Comparison of ENCODE assay signal across 8 mouse cellular contexts in the genomic region with DNA sequence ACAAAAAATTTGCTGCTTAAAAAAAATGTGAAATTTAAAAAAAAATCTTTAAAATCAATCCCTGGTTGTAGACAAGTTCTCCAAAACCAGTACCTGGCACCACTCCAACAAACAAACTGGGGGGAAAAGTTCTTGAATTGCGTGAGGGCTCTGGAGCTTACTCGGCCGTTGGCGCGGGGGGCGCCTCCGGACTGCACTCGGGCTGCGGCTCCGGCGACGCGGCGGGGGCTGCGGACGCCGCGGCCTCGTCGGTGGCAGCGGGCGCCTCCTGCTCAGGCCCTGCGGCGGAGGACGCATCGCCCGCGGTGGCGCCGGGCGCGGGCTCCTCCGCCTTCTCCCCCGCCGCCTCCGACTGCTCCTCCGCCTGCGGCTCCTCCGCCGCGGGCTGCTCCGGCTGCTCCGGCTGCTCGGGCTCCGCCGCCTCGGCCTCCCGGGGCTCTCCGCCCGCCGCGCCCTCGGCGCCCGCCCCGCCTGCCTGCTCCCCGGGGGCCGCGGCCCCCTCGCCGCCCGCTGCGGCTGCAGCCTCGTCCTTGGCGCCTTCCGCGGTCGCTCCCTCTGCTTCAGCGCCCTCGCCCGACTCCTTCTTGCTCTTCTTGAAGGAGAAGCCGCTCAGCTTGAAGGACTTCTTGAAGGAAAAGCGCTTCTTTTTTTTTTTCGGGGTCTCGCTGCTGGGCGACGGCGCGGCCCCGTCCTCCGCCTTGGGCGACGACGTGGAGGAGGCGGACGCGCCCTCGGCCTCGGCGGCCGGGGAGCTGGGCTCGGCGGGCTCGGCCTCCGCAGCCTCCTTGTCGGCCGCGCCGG. TPM values are rescaled to one million over a fixed set of nuclear protein-coding genes. Genes with fewer than 3 reads are reported as not detected.
DNase-seq lines count a peak whose midpoint lies in the region; ATAC-seq and TF ChIP-seq lines count a peak whose summit lies in the region.

No protein-coding gene starts in this region.

- H3K27ac ChIP-seq in forebrain, embryonic 12.5 days, result peak overlapping the region; percentile 100
- peak overlapping the region; percentile 98 for H3K27ac ChIP-seq in heart, embryonic 16.5 days (ENCODE audit: low read length)
- H3K27ac ChIP-seq in liver, postnatal 0 days (ENCODE audit: low read depth), result peak overlapping the region; percentile 92
- peak overlapping the region; percentile 100 for H3K27ac ChIP-seq in neural tube, embryonic 14.5 days (ENCODE audit: low read depth, low read length)

- peak overlapping the region; percentile 100 for H3K9ac ChIP-seq in forebrain, embryonic 12.5 days
- H3K9ac ChIP-seq in heart, embryonic 16.5 days (ENCODE audit: low read length), result peak overlapping the region; percentile 99
- H3K9ac ChIP-seq in liver, postnatal 0 days (replicated peaks), result peak overlapping the region; percentile 87
- peak overlapping the region; percentile 99 for H3K9ac ChIP-seq in neural tube, embryonic 14.5 days (replicated peaks; ENCODE audit: low read depth, low read length)

- peak overlapping the region; percentile 98 for H3K4me3 ChIP-seq in forebrain, embryonic 12.5 days (replicated peaks)
- peak overlapping the region; percentile 99 for H3K4me3 ChIP-seq in heart, embryonic 16.5 days (ENCODE audit: low read length)
- peak overlapping the region; percentile 76 for H3K4me3 ChIP-seq in liver, postnatal 0 days (ENCODE audit: low read depth, low read length)
- H3K4me3 ChIP-seq in neural tube, embryonic 14.5 days (ENCODE audit: low read depth, low read length), result peak overlapping the region; percentile 84

- ATAC-seq in forebrain, embryonic 12.5 days (ENCODE audit: low FRiP score), result no peak
- ATAC-seq in heart, embryonic 16.5 days (replicated peaks; ENCODE audit: extremely low read depth, insufficient read depth, low FRiP score), result 0 out of 2 replicates have a peak, but pooled peaks have one; percentile 0
- peak; percentile 10 for ATAC-seq in liver, postnatal 0 days
- ATAC-seq in neural tube, embryonic 14.5 days (ENCODE audit: low read depth), result no peak

- DNase-seq in CD4-positive helper T cell, adult 2 months (ENCODE audit: low read depth, low spot score), result peak; percentile 59
- peak; percentile 62 for DNase-seq in brain, adult 2 months (ENCODE audit: low read depth, low spot score)
- peak; percentile 30 to 67 for DNase-seq in kidney, postnatal 36 days
- DNase-seq in liver, postnatal 0 days, result peak; percentile 53
- peak; percentile 71 for DNase-seq in testis, postnatal 14 days (ENCODE audit: low spot score)

- WGBS in forebrain, embryonic 12.5 days, result under 1% methylated on average over 83 of the region's 99 CpGs
- under 1% methylated on average over 94 of the region's 99 CpGs for WGBS in heart, embryonic 16.5 days
- under 1% methylated on average over 73 of the region's 99 CpGs for WGBS in liver, postnatal 0 days (ENCODE audit: insufficient replicate concordance)
- under 1% methylated on average over 85 of the region's 99 CpGs for WGBS in neural tube, embryonic 14.5 days

- no peaks in the 10 kb centered on the region for H3K27me3 ChIP-seq in forebrain, embryonic 12.5 days
- H3K27me3 ChIP-seq in heart, embryonic 16.5 days (ENCODE audit: control insufficient read depth, insufficient read depth, low read length), result no peaks in the 10 kb centered on the region
- H3K27me3 ChIP-seq in liver, postnatal 0 days (ENCODE audit: insufficient read depth, low read length), result no peaks in the 10 kb centered on the region
- H3K27me3 ChIP-seq in neural tube, embryonic 14.5 days (ENCODE audit: control insufficient read depth, insufficient read depth, low read length), result no peaks in the 10 kb centered on the region

- H3K4me2 ChIP-seq in forebrain, embryonic 12.5 days, result peak overlapping the region; percentile 73
- peak overlapping the region; percentile 75 for H3K4me2 ChIP-seq in heart, embryonic 16.5 days (ENCODE audit: low read depth, low read length)
- peak overlapping the region; percentile 90 for H3K4me2 ChIP-seq in liver, postnatal 0 days (ENCODE audit: low read depth, low read length)
- H3K4me2 ChIP-seq in neural tube, embryonic 14.5 days (ENCODE audit: low read depth, low read length), result peak overlapping the region; percentile 51

- H3K9me3 ChIP-seq in forebrain, embryonic 12.5 days, result no peaks in the 10 kb centered on the region
- H3K9me3 ChIP-seq in heart, embryonic 16.5 days (replicated peaks; ENCODE audit: control insufficient read depth, low read length), result no peaks in the 10 kb centered on the region
- H3K9me3 ChIP-seq in liver, postnatal 0 days (ENCODE audit: low read length), result no peaks in the 10 kb centered on the region
- H3K9me3 ChIP-seq in neural tube, embryonic 14.5 days (ENCODE audit: control insufficient read depth, low read length), result no peaks in the 10 kb centered on the region

- peaks cover 6% of the 10 kb centered on the region for H3K4me1 ChIP-seq in forebrain, embryonic 12.5 days
- peaks cover 6% of the 10 kb centered on the region for H3K4me1 ChIP-seq in heart, embryonic 16.5 days (ENCODE audit: control insufficient read depth, insufficient read depth, low read length)
- no peaks in the 10 kb centered on the region for H3K4me1 ChIP-seq in liver, postnatal 0 days (ENCODE audit: insufficient read depth)
- peaks cover 10% of the 10 kb centered on the region; the same call in 1 of the 2 replicates for H3K4me1 ChIP-seq in neural tube, embryonic 14.5 days (ENCODE audit: control insufficient read depth, insufficient read depth, low read length)

- peaks cover 39% of the 10 kb centered on the region for H3K36me3 ChIP-seq in forebrain, embryonic 12.5 days (replicated peaks)
- H3K36me3 ChIP-seq in heart, embryonic 16.5 days (ENCODE audit: control insufficient read depth, insufficient read depth), result peaks cover 11% of the 10 kb centered on the region
- H3K36me3 ChIP-seq in liver, postnatal 0 days (replicated peaks; ENCODE audit: insufficient read depth, low read length), result no peaks in the 10 kb centered on the region
- peaks cover 16% of the 10 kb centered on the region for H3K36me3 ChIP-seq in neural tube, embryonic 14.5 days (ENCODE audit: control insufficient read depth, insufficient read depth, low read length)

- no peak for TF ChIP-seq CTCF in liver, postnatal 0 days (IDR thresholded peaks at IDR 0.05; ENCODE audit: low read depth)

- TF ChIP-seq EP300 in liver, postnatal 0 days (IDR thresholded peaks at IDR 0.05; ENCODE audit: low read depth), result no peak

RNA-seq across cellular contexts. Expression of gene Marcks, which starts 2.6 kb away (rescaled TPM):
- 291 and 320 TPM in 2 replicates for polyA plus RNA-seq in forebrain, embryonic 12.5 days (2016; fragmentation: Nextera tagmentation; extraction: Ambion mirVana)
- 37.6 and 42.2 TPM in 2 replicates for polyA plus RNA-seq in heart, embryonic 16.5 days (2015; fragmentation: Nextera tagmentation; extraction: Ambion mirVana)
- polyA plus RNA-seq in liver, postnatal 0 days (2015; fragmentation: Nextera tagmentation; extraction: Ambion mirVana), result 24.8 and 25.3 TPM in 2 replicates
- 303 and 307 TPM in 2 replicates for polyA plus RNA-seq in neural tube, embryonic 14.5 days (2014; fragmentation: Nextera tagmentation; extraction: Ambion mirVana)

Comparison
In these comparisons a context has a peak if more than half of its experiments do, and no peak if none do; other contexts are left out.
1. ATAC-seq: peak in heart, embryonic 16.5 days (single experiment) and liver, postnatal 0 days (single experiment); none in forebrain, embryonic 12.5 days (single experiment) and neural tube, embryonic 14.5 days (single experiment).
2. Peak in every context shown above with its lines, with median percentiles within 50 percentile points of each other: DNase-seq, H3K27ac ChIP-seq, H3K4me2 ChIP-seq, H3K4me3 ChIP-seq and H3K9ac ChIP-seq.